Mouse (Mus musculus) regulatory T cell (primary cell): ENCODE data around the gene Flnb.

Experiments used
- in situ Hi-C: fragments of 300-600 bp; cut with MboI, MseI; formaldehyde crosslinking; loops from one replicate; pipeline ENCODE4 v1.15.1; 2025; ENCODE audit warnings: high pct_unique_total_duplicates

Flnb gene

DNA sequence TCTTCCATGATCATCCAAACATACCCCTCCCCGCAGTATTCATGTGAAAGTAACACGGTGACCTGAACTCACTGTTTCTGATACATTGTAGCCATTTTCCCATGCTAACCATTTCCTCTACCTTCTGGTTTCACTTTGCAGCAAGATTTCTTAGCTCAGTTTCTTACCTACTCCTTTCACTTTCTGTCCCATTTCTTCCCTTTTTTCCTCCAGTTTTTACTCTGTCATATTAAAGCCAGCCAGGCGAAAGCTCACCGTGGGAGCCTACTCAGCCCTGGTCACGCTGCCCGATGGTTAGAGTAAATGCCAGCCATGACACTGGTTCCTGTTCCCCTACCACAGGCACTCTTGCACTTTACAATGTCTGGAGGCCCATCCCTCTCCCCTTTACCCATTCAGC, 169.2 kb downstream of the Flnb start:
- in situ Hi-C loops, result no loop called here

DNA sequence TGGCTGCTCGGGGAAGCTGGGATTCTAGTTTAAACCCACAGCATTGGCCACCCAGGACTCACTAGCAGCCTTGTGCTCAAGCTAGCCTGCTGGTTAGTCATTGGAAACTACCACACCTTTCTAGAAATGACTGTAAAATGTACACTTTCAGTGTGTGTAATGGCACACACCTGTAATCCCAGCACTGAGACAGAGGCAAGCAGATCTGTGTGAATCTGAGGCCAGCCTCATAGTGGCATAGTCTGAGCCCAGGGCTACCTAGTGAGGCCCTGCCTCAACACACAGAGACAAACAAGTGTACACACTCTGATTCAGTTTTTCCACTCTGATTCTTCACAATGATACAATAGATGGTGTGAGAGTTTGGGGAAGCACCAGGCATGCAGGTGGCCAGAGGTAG, 171.6 kb downstream of the Flnb start:
- in situ Hi-C loops, result no loop called here

DNA sequence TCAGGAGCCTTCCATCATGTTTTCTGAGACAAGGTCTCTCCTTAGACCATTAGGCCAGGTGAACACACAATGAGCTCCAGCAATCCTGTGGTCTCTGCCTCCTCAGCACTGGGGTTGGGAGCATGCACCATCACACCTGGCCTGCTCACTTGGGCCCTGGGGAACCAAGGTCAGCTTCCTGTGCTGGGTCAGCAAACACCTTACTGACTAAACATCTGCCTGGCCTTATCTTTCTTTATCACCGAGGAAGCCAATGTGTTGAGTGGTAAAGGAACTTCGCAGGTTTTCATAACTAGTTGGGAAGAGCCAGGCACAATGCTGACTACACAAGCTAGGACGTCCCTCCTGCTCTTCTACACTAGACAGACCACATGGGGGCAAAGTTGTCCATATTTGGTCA, 172.2 kb downstream of the Flnb start:
- in situ Hi-C loops, result no loop called here

DNA sequence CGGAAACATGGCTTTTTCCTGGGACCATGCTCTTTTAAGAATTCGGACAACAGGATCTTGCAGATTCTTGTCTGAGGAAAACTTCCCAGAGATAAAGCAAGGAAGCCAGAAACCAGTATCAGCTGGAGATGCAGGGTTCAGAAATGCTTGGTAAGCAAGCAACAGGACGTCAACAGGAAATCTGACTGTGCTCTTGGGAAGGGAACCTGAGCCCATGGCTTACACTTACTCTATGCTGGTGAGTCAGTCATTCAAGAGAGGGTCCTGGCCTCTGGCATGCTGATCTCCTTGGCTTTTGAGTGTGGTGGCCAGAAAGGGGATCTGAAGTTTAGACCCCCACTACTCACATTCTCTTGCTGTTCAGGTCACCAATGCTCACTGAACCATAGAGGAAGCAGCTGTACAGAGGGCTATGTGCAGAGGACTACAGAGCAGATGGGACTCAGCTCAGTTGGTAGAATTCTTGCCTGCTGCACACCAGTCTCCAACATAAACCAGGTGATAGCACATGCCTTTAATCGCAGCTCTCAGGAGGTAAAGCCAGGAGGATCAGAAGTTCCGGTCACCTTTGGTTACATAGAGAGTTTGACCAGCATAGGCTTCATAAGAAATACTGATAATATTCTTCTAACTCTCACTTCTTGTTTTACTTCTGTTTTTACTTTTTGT, 173.5 kb downstream of the Flnb start:
- in situ Hi-C loops, result no loop called here

DNA sequence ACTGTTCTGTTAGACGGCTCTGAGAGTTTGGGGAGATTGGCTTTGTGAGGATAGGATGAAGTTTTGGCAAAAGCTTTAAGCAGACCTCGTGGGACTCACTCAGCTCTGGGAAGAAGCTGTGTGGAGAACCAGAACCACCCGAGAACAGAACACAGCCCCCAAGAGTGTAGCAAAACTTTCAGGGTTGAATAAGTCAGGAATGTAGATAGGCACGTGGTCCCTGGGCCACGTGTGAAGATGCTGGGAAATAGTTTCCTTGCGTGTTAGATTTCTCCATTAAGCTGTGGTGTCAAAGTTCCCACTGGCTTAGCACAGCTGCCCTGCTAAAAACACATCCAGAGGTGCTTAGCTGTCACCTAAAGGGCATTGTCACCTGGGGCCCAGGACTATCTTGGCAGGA, 174.4 kb downstream of the Flnb start:
- in situ Hi-C loops, result no loop called here

DNA sequence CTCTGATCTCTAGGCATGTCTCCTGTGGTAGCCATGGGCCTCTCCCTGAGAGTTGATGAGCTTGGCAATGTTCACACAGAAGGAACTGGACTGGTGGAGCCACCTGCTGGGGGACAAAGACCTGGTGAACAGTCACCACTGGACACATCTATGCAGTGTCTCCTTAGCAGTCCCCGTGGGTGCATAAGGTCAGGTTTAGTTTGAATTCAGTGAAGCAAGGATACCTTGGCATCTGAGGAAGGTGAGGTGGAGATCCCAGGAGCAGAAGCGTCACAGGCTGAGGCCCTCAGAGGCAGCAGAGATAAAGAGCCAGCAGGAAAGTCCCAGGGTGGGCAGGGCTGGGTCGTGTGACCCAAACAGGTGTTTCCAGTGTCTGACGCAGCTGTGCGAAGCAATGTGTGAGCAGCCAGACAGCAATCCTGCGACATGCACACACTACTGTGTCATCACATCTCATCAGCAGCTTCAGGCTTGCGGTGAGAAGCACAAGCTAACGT, 176.6 kb downstream of the Flnb start, which contains the start of gene Dnase1l3:
Gene Dnase1l3 (minus strand): TSS at position 303 of the 497 bp plus-strand sequence.
- in situ Hi-C loops, result no loop called here

DNA sequence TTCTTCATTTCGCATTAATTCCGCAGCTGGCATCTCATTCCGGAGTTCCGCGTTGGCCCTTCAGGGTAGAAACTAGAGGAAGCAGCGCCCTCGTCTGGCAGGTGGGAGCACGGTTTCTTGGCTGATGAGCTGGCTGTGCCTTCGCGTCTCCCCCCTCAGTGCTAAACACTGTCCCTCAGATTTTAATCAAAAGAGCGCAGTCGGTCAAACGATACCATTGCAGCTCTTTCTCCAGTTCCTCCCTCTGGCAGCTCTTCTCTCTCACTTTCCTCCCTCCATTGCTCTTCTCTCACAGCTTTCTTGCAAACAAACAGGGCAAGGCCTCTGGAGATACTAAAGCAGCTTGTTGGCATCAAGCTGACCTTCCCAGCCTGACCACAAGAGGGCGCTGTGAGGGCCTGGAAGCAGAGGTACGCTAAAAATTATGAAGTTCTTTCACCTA, 179.5 kb downstream of the Flnb start:
- in situ Hi-C loops, result no loop called here

DNA sequence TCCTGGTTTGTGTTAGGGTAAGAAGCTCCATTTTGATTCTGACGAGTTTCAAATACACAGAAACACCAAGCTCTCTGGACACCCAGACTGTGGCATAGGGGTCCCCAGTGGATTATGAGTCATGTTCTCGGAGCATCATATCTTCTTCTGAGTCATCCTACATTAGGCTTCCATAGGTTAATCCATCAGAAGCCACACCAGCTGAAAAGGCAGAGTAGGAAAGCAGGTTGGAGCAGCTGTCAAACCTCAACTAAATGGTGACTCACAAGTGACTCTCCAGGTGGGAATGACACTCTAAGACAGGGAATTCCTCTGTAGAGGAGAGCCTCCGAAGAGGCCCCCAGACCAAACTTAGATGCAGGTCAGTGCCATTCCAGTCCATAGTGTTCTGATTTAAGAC, 181.3 kb downstream of the Flnb start:
- in situ Hi-C loops, result no loop called here

DNA sequence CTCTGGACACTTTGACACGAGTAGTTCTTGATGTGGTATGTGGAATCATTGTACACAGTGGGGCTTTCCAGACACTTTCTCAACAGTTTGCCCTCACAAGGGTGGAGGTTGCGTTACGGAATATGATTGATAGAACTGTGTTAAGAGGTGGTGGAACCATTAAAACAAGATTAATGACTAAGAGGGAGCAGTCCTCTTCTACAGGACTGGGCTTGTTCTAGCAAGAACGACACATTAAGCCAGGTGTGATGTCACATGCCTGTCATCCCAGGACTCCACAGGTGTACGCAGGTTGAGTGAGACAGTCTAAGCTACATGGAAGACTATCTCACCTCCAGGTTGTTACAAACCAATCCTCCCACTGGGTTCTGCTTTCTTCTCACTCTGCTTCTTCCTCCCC, 181.7 kb downstream of the Flnb start:
- in situ Hi-C loops, result no loop called here

DNA sequence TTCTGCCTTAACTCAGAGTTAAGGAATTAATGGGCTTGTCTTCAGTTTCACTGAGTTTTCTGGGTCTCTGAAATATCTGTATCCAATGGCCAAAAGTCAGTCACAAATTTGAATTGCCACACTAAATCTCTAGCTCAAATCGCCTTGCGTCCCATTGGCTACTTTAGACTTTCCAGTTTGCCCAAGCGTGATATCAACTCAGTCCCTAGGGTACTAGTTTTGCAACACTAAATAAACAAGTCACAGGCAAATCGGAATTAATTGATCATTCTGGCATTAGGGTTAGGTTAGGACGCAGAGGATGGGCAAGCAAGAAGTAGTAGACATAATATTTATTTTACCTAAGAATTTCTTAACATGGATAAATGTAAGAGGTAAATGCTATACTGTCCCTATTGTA, 182.5 kb downstream of the Flnb start:
- in situ Hi-C loops, result loop anchor here (5.0 kb wide), 1 partner anchor 38 kb away; no protein-coding TSS in a partner anchor
